Mouse (Mus musculus) myocyte (in vitro differentiated cells): Measurements from ENCODE around the gene Marveld3.

Experiments used
- CEBPB ChIP-seq: IDR thresholded peaks from 2 replicates; pipeline ENCODE4 v1.6.1; 2011; ENCODE audit warnings: mild to moderate bottlenecking, moderate library complexity; ENCODE audit not compliant: poor library complexity, insufficient read depth, severe bottlenecking
- E2F4 ChIP-seq: IDR thresholded peaks from one replicate; pipeline ENCODE4 v1.6.1; 2011; ENCODE audit warnings: mild to moderate bottlenecking, control low read depth, moderate library complexity; ENCODE audit not compliant: insufficient read depth
- MAX ChIP-seq: IDR thresholded peaks from one replicate; pipeline ENCODE4 v1.6.1; 2011; ENCODE audit warnings: low read depth, mild to moderate bottlenecking, control low read depth
- MYOD1 ChIP-seq, 3 experiments: IDR thresholded peaks; one replicate each; pipeline ENCODE4 v1.6.1; 2011; ENCODE audit warnings: control low read depth in 2 of 3, low read depth in 2 of 3, mild to moderate bottlenecking in 2 of 3, moderate library complexity in 1 of 3; ENCODE audit not compliant: insufficient read length in 2 of 3, control insufficient read depth in 1 of 3
- MYOG ChIP-seq, 3 experiments: IDR thresholded peaks; one replicate each; pipeline ENCODE4 v1.6.1; 2011; ENCODE audit warnings: control low read depth in 2 of 3, low read depth in 2 of 3, mild to moderate bottlenecking in 2 of 3; ENCODE audit not compliant: insufficient read length in 2 of 3, control insufficient read depth in 1 of 3, insufficient read depth in 1 of 3
- POLR2A ChIP-seq: IDR thresholded peaks from one replicate; pipeline ENCODE4 v1.6.1; 2011; ENCODE audit warnings: low read depth, mild to moderate bottlenecking, control low read depth, moderate library complexity; ENCODE audit not compliant: insufficient read length
- POLR2AphosphoS2 ChIP-seq: IDR thresholded peaks from one replicate; pipeline ENCODE4 v1.6.1; 2011; ENCODE audit warnings: low read depth, control low read depth; ENCODE audit not compliant: insufficient read length
- REST ChIP-seq: IDR thresholded peaks from one replicate; pipeline ENCODE4 v1.6.1; 2011; ENCODE audit warnings: mild to moderate bottlenecking, control low read depth, moderate library complexity; ENCODE audit not compliant: insufficient read depth, insufficient read length
- SRF ChIP-seq: IDR thresholded peaks from one replicate; pipeline ENCODE4 v1.6.1; 2011; ENCODE audit warnings: low read depth; ENCODE audit not compliant: control insufficient read depth, insufficient read length
- TCF12 ChIP-seq: IDR thresholded peaks from one replicate; pipeline ENCODE4 v1.6.1; 2011; ENCODE audit warnings: mild to moderate bottlenecking, control low read depth; ENCODE audit not compliant: poor library complexity, insufficient read depth, severe bottlenecking
- TCF3 ChIP-seq: IDR thresholded peaks from one replicate; pipeline ENCODE4 v1.6.1; 2011; ENCODE audit warnings: low read depth, control low read depth; ENCODE audit not compliant: insufficient read length
- USF1 ChIP-seq: IDR thresholded peaks from one replicate; pipeline ENCODE4 v1.6.1; 2011; ENCODE audit warnings: low read depth, mild to moderate bottlenecking, control low read depth, moderate library complexity

DNA sequence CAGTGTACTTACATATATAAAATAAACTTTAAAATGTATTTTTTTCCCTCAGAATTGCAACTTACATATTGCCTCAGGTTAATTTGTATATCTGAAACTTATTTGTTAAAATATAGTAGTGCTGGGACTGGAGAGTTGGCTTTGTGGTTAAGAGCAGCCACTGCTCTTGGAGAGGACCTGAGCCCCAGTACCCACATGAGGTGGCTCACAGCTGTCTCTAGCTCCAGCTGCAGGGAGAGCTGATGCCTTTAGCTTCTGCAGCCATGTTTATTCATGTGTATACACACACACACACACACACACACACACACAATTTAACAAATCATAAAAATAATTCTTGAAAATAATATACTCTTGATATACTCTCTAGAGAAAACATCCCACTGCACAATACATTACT lies 59.6 kb downstream of the Marveld3 start:
- no peak for TF ChIP-seq TCF3
- no peak for TF ChIP-seq E2F4
- no peak for TF ChIP-seq POLR2A
- TF ChIP-seq POLR2AphosphoS2: no peak
- TF ChIP-seq MYOG (IDR thresholded peaks at IDR 0.05; ENCODE audit: control insufficient read depth in 1 of 3, insufficient read depth in 1 of 3, insufficient read length in 2 of 3, low read depth in 2 of 3): no peak
- no peak for TF ChIP-seq REST
- TF ChIP-seq MYOD1 (IDR thresholded peaks at IDR 0.05; ENCODE audit: control insufficient read depth in 1 of 3, insufficient read length in 2 of 3, low read depth in 2 of 3): no peak
- no peak for TF ChIP-seq USF1
- no peak for TF ChIP-seq TCF12
- TF ChIP-seq MAX: no peak
- no peak for TF ChIP-seq CEBPB
- no peak for TF ChIP-seq SRF
